Mouse (Mus musculus) intestine, embryonic 15.5 days (tissue): ENCODE measurements at regions not wholly inside any gene's neighbourhood (a gene's known extent, or its start where the extent isn't known, plus 50 kb on each side); places are given as distances from the start of the nearest gene placed in this dataset.

Experiments
- ATAC-seq: fragments of 200-750 bp; cut with Nextera tagmentation; 2 replicates; pipeline ENCODE4 v1.8.0; 2017; ENCODE audit warnings: moderate TSS enrichment, moderate library complexity
- H3K27ac ChIP-seq: fragments of 300-500 bp; sonication (generic); 2 replicates; pipeline ENCODE4 v1.5.1; 2015; ENCODE audit warnings: mild to moderate bottlenecking, inconsistent platforms
- H3K27me3 ChIP-seq: fragments of 300-500 bp; sonication (generic); replicated peaks from 2 replicates; pipeline ENCODE4 v1.6.1; 2015; ENCODE audit warnings: inconsistent platforms
- H3K36me3 ChIP-seq: fragments of 300-500 bp; sonication (generic); 2 replicates; pipeline ENCODE4 v1.6.1; 2015; ENCODE audit warnings: inconsistent platforms
- H3K4me1 ChIP-seq: fragments of 300-500 bp; sonication (generic); replicated peaks from 2 replicates; pipeline ENCODE4 v1.6.1; 2015; ENCODE audit warnings: inconsistent platforms
- H3K4me2 ChIP-seq: fragments of 300-500 bp; sonication (generic); replicated peaks from 2 replicates; pipeline ENCODE4 v1.6.1; 2015; ENCODE audit warnings: mild to moderate bottlenecking, inconsistent platforms
- H3K4me3 ChIP-seq: fragments of 300-500 bp; sonication (generic); replicated peaks from 2 replicates; pipeline ENCODE4 v1.5.1; 2015; ENCODE audit warnings: inconsistent platforms
- H3K9ac ChIP-seq: fragments of 300-500 bp; sonication (generic); 2 replicates; pipeline ENCODE4 v1.6.1; 2015; ENCODE audit warnings: inconsistent platforms
- H3K9me3 ChIP-seq: fragments of 300-500 bp; sonication (generic); 2 replicates; pipeline ENCODE4 v1.6.1; 2016; ENCODE audit warnings: inconsistent platforms
- WGBS: fragments of 180-500 bp; shearing (Covaris S2); methylation state at CpG from one replicate; pipeline ENCODE4 v1.1.7; 2015; 5-methylcytosine and 5-hydroxymethylcytosine counted together

- Histone ChIP-seq H3K27me3 (no peaks in the 10 kb centered on the region), H3K36me3 (no peaks in the 10 kb centered on the region), H3K9me3 (no peaks in the 10 kb centered on the region), H3K4me2 (no peak overlapping the region), H3K27ac (no peak overlapping the region), H3K4me3 (no peak overlapping the region), H3K9ac (no peak overlapping the region), H3K4me1 (peaks cover 19% of the 10 kb centered on the region)
- ATAC-seq, result no peak
- 65% methylated on average over 10 of the region's 10 CpGs for WGBS
These were observed 52.0 kb upstream of the Zfp648 start for GRCm38 (mm10) chr1:154148948-154149347.

- Histone ChIP-seq H3K4me3 (no peak overlapping the region), H3K4me1 (peaks cover 19% of the 10 kb centered on the region), H3K27me3 (no peaks in the 10 kb centered on the region), H3K9me3 (no peaks in the 10 kb centered on the region), H3K36me3 (no peaks in the 10 kb centered on the region), H3K27ac (peak overlapping the region; percentile 78), H3K9ac (no peak overlapping the region), H3K4me2 (peak overlapping the region; percentile 48)
- 38% methylated on average over 1 of the region's 1 CpGs for WGBS
- peak; percentile 18; the same call in 1 of the 2 replicates for ATAC-seq
These were observed 51.4 kb upstream of the Zfp648 start for GRCm38 (mm10) chr1:154149431-154150143.

- Histone ChIP-seq H3K4me1 (peaks cover 19% of the 10 kb centered on the region), H3K4me2 (peak overlapping the region; percentile 48), H3K36me3 (no peaks in the 10 kb centered on the region), H3K9ac (no peak overlapping the region), H3K4me3 (no peak overlapping the region), H3K9me3 (no peaks in the 10 kb centered on the region), H3K27ac (peak overlapping the region; percentile 78), H3K27me3 (no peaks in the 10 kb centered on the region)
- WGBS, result 8% methylated on average over 8 of the region's 8 CpGs
- peak; percentile 94 for ATAC-seq
These were observed 50.7 kb upstream of the Zfp648 start for GRCm38 (mm10) chr1:154150167-154150851.
